Mouse (Mus musculus): ENCODE results near the gene Batf. TPM values are rescaled to one million over a fixed set of nuclear protein-coding genes. Genes with fewer than 3 reads are reported as not detected.

The Batf gene
- not detected for polyA plus RNA-seq (2014; fragmentation: Illumina TruSeq; extraction: RNeasy Lipid Tissue Mini Kit (QIAGEN cat#74804); ENCODE audit: low replicate concordance)

GRCm38 (mm10) chr12:85686466-85687216 lies at the start of gene Batf:
Batf (plus strand) TSS chr12:85686669.

GRCm38 (mm10) chr12:85745827-85746695 lies 59.6 kb downstream of the Batf start, which contains the start of gene Flvcr2:
Flvcr2 (plus strand) TSS chr12:85746539.

Other genes with a start within 250 kb of the Batf start
- 109 TPM for gene Fos, start 212.8 kb upstream of the Batf start, polyA plus RNA-seq (2014; fragmentation: Illumina TruSeq; extraction: RNeasy Lipid Tissue Mini Kit (QIAGEN cat#74804); ENCODE audit: low replicate concordance)
- gene Jdp2, start 87.6 kb upstream of the Batf start, polyA plus RNA-seq (2014; fragmentation: Illumina TruSeq; extraction: RNeasy Lipid Tissue Mini Kit (QIAGEN cat#74804); ENCODE audit: low replicate concordance), result not detected
- gene Flvcr2, start 59.9 kb downstream of the Batf start, polyA plus RNA-seq (2014; fragmentation: Illumina TruSeq; extraction: RNeasy Lipid Tissue Mini Kit (QIAGEN cat#74804); ENCODE audit: low replicate concordance), result 1.2 TPM
- gene Erg28, start 137.9 kb downstream of the Batf start, polyA plus RNA-seq (2014; fragmentation: Illumina TruSeq; extraction: RNeasy Lipid Tissue Mini Kit (QIAGEN cat#74804); ENCODE audit: low replicate concordance), result 178 TPM
- 6.4 TPM for gene Ttll5, start 138.0 kb downstream of the Batf start, polyA plus RNA-seq (2014; fragmentation: Illumina TruSeq; extraction: RNeasy Lipid Tissue Mini Kit (QIAGEN cat#74804); ENCODE audit: low replicate concordance)

Data from small intestine, adult 10 weeks (tissue).